Mouse (Mus musculus): ENCODE data around the gene Mfap5.

DNA sequence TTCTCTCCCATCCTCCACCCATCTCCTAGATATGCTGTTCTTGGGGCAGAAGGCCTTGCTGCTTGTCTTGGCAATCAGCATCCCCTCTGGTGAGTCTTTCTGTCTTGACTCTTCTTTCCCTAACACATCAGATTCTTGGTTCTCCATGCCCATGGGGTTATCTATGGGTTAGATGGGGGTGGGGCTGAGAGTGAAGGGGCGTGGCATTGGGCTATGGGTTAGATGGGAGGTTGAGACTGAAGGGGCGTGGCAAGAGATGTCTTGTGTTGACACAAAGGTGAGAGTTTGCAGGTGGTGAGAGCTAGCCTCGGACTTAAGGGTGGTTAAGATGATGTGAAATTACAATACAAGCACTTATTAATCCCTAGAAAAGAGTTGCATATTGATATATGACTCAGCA is 8.7 kb downstream of the Mfap5 start:
- no peak for TF ChIP-seq CTCF (IDR thresholded peaks at IDR 0.05; ENCODE audit: low read depth, low read length)
- no peak for TF ChIP-seq POLR2A (IDR thresholded peaks at IDR 0.05; ENCODE audit: extremely low read depth, insufficient read depth, low read length)

Data from liver, adult 2 months (tissue).